Mouse (Mus musculus): Measurements from ENCODE around the gene Usp53. TPM values are rescaled to one million over a fixed set of nuclear protein-coding genes. Genes with fewer than 3 reads are reported as not detected.

The Usp53 gene
- 6.6 and 8.1 TPM in 2 replicates for polyA plus RNA-seq (2016; fragmentation: Nextera tagmentation; extraction: Ambion mirVana)

DNA sequence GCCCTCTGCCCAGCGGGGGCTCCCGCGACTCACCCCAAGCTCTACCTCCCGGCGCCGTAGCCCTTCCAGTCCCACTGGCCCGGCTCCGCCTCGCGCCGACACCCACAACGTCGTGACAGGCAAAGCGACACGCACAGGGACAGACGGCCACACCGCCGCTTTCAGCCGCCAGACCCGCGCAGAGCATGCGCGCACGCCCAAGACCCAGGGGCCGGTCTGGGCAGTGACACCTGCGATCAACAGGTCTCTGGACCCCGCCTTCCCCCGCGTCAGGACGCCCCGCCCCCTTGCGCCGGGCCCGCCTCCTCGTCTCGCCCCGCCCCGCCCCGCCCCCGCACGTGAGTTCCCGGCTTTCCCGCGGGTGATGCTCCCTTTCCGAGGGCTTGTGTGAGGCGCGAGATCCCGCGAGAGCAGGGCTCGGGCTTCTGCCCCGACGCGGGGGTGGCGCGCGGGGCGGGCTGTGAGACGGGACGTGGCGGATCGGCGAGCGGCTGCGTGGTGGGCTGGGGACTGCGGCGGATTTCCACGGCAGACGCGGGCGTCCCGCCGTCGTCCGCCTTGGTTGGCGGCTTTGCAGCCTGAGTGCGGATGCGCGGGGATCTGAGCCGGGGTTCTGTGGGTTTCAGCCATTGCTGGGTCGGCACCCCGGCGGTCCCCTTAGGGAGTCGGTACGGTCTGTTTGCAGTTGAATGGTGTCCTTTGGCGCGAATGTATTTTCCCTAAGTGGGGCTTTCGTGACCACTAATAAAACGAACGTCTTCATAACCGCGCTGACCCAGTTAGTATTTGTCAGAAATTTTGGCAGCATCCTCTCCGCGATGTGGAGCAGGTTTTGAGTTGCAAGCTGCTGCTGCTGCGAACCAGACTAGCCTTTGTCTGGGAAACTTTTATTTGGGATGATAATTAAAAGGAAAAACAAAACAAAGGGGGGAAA, at the start of gene Usp53:
TSS of gene Usp53 (minus strand) at position 262 of the 934 bp plus-strand sequence.
- Histone ChIP-seq H3K4me3 (peak within 1 kb of the TSS; percentile 87), H3K9me3 (no peaks in the 10 kb centered on the region), H3K36me3 (replicated peaks) (no peaks in the 10 kb centered on the region), H3K4me1 (peaks cover 24% of the 10 kb centered on the region), H3K27me3 (ENCODE audit: poor library complexity, severe bottlenecking) (no peaks in the 10 kb centered on the region), H3K27ac (peak within 1 kb of the TSS; percentile 99)
- WGBS, result under 1% methylated on average over 94 of the region's 94 CpGs
- peak; percentile 95 for DNase-seq (ENCODE audit: extremely low spot score, low spot score)

GRCm38 (mm10) chr3:123033804-123034203, 49.5 kb upstream of the Usp53 start:
- H3K4me1 ChIP-seq, result no peaks in the 10 kb centered on the region
- H3K36me3 ChIP-seq (replicated peaks), result no peaks in the 10 kb centered on the region

DNA sequence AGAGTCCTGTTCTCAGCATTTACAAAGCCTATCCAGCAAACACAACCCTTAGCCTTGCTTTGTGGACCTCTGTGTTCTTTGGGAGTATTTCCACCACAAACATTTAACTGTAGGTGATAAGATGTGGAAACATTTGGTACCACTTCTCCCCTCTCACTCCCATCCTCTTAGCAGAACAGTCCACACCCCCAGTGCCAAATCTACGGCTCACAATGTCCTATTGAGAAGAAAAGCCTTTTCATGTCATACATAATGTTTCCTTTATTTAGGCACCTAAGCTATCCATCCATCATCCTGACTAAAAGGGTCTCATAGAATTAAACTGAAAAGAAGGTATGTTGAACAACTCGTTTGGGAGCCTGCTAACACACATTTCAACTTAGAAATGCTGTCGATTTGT, 41.3 kb upstream of the Usp53 start:
- H3K36me3 ChIP-seq (replicated peaks), result no peaks in the 10 kb centered on the region
- H3K9me3 ChIP-seq, result no peaks in the 10 kb centered on the region
- peaks cover 12% of the 10 kb centered on the region for H3K4me1 ChIP-seq
- no peak for DNase-seq (ENCODE audit: extremely low spot score, low spot score)
- no peak overlapping the region for H3K4me3 ChIP-seq
- H3K27ac ChIP-seq, result no peak overlapping the region
- WGBS, result 64% methylated on average over 3 of the region's 3 CpGs
- no peaks in the 10 kb centered on the region for H3K27me3 ChIP-seq (ENCODE audit: poor library complexity, severe bottlenecking)

More at GRCm38 (mm10) chr3:123033804-123034203, 49.5 kb upstream of the Usp53 start:
- Histone ChIP-seq H3K27ac (no peak overlapping the region), H3K27me3 (ENCODE audit: poor library complexity, severe bottlenecking) (no peaks in the 10 kb centered on the region), H3K9me3 (no peaks in the 10 kb centered on the region), H3K4me3 (no peak overlapping the region)
- 82% methylated on average over 8 of the region's 8 CpGs for WGBS
- DNase-seq (ENCODE audit: extremely low spot score, low spot score), result no peak

DNA sequence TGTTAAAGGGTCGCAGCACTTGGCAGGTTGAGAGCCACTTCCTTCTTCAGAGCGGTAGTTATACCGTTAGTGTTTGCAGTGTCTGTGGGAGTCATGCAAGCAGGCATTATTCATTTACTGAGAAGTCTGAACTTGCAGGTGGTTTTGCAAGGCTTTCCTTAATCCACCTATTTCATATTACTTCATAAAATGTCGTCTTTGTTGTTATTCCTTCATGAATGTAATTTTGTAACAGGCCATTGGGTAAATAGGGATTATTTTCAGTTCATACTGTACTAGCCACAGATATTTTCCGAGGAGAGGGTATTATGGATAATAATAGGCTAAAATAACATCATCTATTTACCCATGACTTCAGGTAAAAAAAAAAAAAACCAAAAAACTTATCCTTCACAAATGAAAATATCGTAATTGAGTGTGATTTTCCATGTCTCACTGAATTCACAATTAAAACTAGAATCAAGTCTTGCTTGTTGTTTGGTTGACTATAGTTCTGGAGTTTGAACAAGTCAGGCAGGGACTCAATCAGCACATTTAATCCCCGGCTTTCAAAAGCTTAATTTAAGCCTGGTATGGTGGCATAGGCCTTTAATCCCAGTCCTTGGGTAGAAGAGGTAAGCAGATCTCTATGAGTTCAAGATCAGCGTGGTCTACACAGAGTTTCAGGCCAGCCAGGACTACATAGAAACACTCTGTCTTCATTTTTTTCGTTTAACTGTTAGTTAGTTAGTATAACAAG, 40.4 kb upstream of the Usp53 start:
- H3K27me3 ChIP-seq (ENCODE audit: poor library complexity, severe bottlenecking), result no peaks in the 10 kb centered on the region
- H3K27ac ChIP-seq, result no peak overlapping the region
- H3K9me3 ChIP-seq, result no peaks in the 10 kb centered on the region
- H3K36me3 ChIP-seq (replicated peaks), result no peaks in the 10 kb centered on the region
- peaks cover 12% of the 10 kb centered on the region for H3K4me1 ChIP-seq
- DNase-seq (ENCODE audit: extremely low spot score, low spot score), result no peak
- no peak overlapping the region for H3K4me3 ChIP-seq
- WGBS, result 88% methylated on average over 9 of the region's 9 CpGs

GRCm38 (mm10) chr3:123018792-123019191, 34.5 kb upstream of the Usp53 start:
- Histone ChIP-seq H3K27me3 (ENCODE audit: poor library complexity, severe bottlenecking) (no peaks in the 10 kb centered on the region), H3K4me3 (no peak overlapping the region), H3K4me1 (no peaks in the 10 kb centered on the region), H3K9me3 (no peaks in the 10 kb centered on the region), H3K36me3 (replicated peaks) (no peaks in the 10 kb centered on the region), H3K27ac (no peak overlapping the region)
- DNase-seq (ENCODE audit: extremely low spot score, low spot score), result no peak
- WGBS, result 90% methylated on average over 2 of the region's 2 CpGs

GRCm38 (mm10) chr3:123013476-123013875, 29.2 kb upstream of the Usp53 start:
- WGBS, result 90% methylated on average over 14 of the region's 14 CpGs
- DNase-seq (ENCODE audit: extremely low spot score, low spot score), result no peak
- Histone ChIP-seq H3K36me3 (replicated peaks) (no peaks in the 10 kb centered on the region), H3K27ac (no peak overlapping the region), H3K4me3 (no peak overlapping the region), H3K4me1 (peaks cover 5% of the 10 kb centered on the region; the same call in 1 of the 2 replicates), H3K27me3 (ENCODE audit: poor library complexity, severe bottlenecking) (no peaks in the 10 kb centered on the region), H3K9me3 (no peaks in the 10 kb centered on the region)

DNA sequence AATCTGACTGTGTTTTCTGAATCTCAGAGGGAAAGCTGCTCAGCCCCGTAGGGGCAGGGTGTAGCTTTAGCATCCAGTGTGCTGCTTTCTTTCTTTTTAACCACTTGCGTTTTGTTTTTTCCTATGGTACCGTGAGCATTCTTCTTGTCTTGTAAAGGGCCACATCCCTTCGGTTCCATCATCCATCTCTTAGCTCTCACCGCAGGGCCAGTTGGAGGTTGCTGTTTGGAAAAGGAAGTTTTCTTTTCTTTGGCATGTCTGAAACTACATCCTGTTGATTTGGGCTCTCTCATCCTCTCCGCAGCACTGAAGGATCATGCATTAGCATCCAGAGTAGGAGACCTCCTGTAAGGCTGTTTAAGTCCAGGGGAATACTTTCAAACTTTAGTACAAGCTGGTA, 25.1 kb upstream of the Usp53 start:
- WGBS, result 62% methylated on average over 6 of the region's 6 CpGs
- Histone ChIP-seq H3K27ac (no peak overlapping the region), H3K4me3 (no peak overlapping the region), H3K36me3 (replicated peaks) (no peaks in the 10 kb centered on the region), H3K27me3 (ENCODE audit: poor library complexity, severe bottlenecking) (no peaks in the 10 kb centered on the region), H3K4me1 (peaks cover 5% of the 10 kb centered on the region; the same call in 1 of the 2 replicates), H3K9me3 (no peaks in the 10 kb centered on the region)
- no peak for DNase-seq (ENCODE audit: extremely low spot score, low spot score)

GRCm38 (mm10) chr3:123007386-123007785, 23.1 kb upstream of the Usp53 start:
- DNase-seq (ENCODE audit: extremely low spot score, low spot score), result no peak
- no peaks in the 10 kb centered on the region for H3K9me3 ChIP-seq
- no peaks in the 10 kb centered on the region for H3K27me3 ChIP-seq (ENCODE audit: poor library complexity, severe bottlenecking)
- H3K27ac ChIP-seq, result no peak overlapping the region
- H3K4me3 ChIP-seq, result no peak overlapping the region
- no peaks in the 10 kb centered on the region for H3K36me3 ChIP-seq (replicated peaks)
- WGBS, result 86% methylated on average over 10 of the region's 10 CpGs
- peaks cover 5% of the 10 kb centered on the region; the same call in 1 of the 2 replicates for H3K4me1 ChIP-seq

GRCm38 (mm10) chr3:123001053-123001452, 16.7 kb upstream of the Usp53 start:
- Histone ChIP-seq H3K27me3 (ENCODE audit: poor library complexity, severe bottlenecking) (no peaks in the 10 kb centered on the region), H3K36me3 (replicated peaks) (no peaks in the 10 kb centered on the region), H3K27ac (no peak overlapping the region), H3K4me3 (no peak overlapping the region), H3K9me3 (no peaks in the 10 kb centered on the region), H3K4me1 (no peaks in the 10 kb centered on the region)
- WGBS, result 77% methylated on average over 3 of the region's 3 CpGs
- DNase-seq (ENCODE audit: extremely low spot score, low spot score), result no peak

DNA sequence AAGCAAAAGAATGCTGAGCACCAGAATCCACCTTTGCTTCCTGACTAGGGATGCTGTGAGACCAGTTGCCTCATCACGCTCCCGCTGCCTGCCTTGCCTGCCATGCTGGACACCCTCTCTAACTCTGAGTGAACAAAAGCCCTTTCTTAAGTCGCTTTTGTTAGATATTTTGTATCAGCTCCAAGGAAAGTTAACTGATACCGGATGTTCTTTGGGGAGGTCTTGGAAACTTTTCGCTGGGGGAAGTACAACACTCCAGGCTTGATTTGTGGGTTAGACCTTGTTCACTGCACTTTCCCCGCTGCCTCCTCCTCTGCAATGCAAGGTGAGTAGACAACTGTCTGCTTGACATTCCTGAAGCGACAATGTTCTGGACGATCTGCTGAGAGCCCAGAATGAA, 14.2 kb upstream of the Usp53 start:
- Histone ChIP-seq H3K4me3 (no peak overlapping the region), H3K36me3 (replicated peaks) (no peaks in the 10 kb centered on the region), H3K27me3 (ENCODE audit: poor library complexity, severe bottlenecking) (no peaks in the 10 kb centered on the region), H3K9me3 (no peaks in the 10 kb centered on the region; the same call in 1 of the 2 replicates), H3K4me1 (no peaks in the 10 kb centered on the region), H3K27ac (no peak overlapping the region)
- WGBS, result 77% methylated on average over 8 of the region's 8 CpGs
- no peak for DNase-seq (ENCODE audit: extremely low spot score, low spot score)

GRCm38 (mm10) chr3:122996968-122997367, 12.7 kb upstream of the Usp53 start:
- WGBS, result 79% methylated on average over 1 of the region's 1 CpGs

GRCm38 (mm10) chr3:122986906-122987305, 2.6 kb upstream of the Usp53 start:
- WGBS, result 90% methylated on average over 11 of the region's 11 CpGs
- H3K4me1 ChIP-seq, result peaks cover 24% of the 10 kb centered on the region
- no peaks in the 10 kb centered on the region for H3K27me3 ChIP-seq (ENCODE audit: poor library complexity, severe bottlenecking)
- no peak overlapping the region for H3K4me3 ChIP-seq
- no peaks in the 10 kb centered on the region for H3K9me3 ChIP-seq
- H3K27ac ChIP-seq, result no peak overlapping the region
- DNase-seq (ENCODE audit: extremely low spot score, low spot score), result no peak
- no peaks in the 10 kb centered on the region for H3K36me3 ChIP-seq (replicated peaks)

More at GRCm38 (mm10) chr3:122996968-122997367, 12.7 kb upstream of the Usp53 start:
- no peak for DNase-seq (ENCODE audit: extremely low spot score, low spot score)
- Histone ChIP-seq H3K27me3 (ENCODE audit: poor library complexity, severe bottlenecking) (no peaks in the 10 kb centered on the region), H3K36me3 (replicated peaks) (no peaks in the 10 kb centered on the region), H3K27ac (no peak overlapping the region), H3K9me3 (no peaks in the 10 kb centered on the region; the same call in 1 of the 2 replicates), H3K4me3 (no peak overlapping the region), H3K4me1 (no peaks in the 10 kb centered on the region)

DNA sequence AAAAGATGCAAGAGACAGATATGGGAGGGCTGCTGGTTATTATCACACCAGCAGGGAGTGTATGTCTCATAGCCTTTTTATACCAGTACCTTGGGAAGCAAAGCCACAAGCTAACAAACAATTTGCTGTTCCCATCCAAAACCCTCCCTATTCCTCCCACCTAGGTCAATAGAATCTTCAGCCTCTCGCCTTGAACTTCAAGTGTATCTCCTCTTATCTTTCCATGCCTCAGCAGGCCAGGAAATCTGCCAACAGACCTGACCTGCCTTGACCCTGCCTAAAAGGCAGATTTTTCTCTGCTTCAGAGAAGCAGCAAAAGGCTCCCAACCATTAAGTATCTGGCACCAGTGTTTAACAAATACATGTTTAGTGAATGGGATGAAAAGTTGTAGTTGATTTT, 2.1 kb upstream of the Usp53 start:
- H3K27me3 ChIP-seq (ENCODE audit: poor library complexity, severe bottlenecking), result no peaks in the 10 kb centered on the region
- no peak overlapping the region for H3K4me3 ChIP-seq
- 65% methylated on average over 1 of the region's 1 CpGs for WGBS
- no peaks in the 10 kb centered on the region for H3K9me3 ChIP-seq
- peaks cover 24% of the 10 kb centered on the region for H3K4me1 ChIP-seq
- DNase-seq (ENCODE audit: extremely low spot score, low spot score), result no peak
- H3K27ac ChIP-seq, result 0 out of 2 replicates have a peak overlapping the region, but pooled peaks have one; percentile 3
- H3K36me3 ChIP-seq (replicated peaks), result no peaks in the 10 kb centered on the region
